Mouse (Mus musculus): ENCODE measurements around the gene Sipa1l3. TPM values are rescaled to one million over a fixed set of nuclear protein-coding genes. Genes with fewer than 3 reads are reported as not detected.

Sipa1l3 gene
- polyA plus RNA-seq, 1 experiment: 29.4 TPM

DNA sequence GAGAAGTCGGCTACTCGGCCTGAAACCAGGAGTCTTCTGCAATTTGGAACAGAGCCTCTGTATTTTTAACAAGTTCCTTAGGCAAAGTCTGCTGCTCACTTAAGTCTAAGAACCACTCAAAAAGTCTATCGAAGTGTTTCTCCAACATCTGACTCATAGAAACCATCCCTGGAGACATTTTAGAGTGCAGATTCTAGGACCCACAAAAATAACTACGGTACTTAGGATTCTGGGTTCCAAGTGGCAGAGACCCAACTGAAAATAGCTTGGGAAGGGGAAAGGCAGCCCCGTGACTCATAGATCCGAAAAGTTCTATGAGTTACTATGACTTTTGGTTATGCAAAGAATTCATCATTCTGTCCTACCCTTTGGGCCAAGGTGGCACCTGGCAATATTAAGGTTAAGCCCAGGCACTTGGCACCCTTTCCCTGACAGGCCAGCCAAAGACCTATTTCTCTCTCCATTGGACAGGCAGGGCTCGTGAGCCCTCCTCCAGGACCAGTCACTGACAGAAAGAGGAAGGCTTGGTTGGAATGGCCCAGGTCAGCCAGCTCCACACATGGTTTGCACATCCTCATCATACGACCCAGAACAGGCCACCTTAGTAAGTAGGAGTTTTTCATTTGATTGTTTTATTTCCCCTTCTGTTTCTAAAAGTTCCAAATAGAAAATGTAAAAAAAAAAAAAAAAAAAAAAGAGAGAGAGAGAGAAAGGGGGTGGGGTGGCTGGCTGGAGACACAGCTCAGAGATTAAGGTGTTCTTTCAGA lies 27.6 kb downstream of the Sipa1l3 start:
- Histone ChIP-seq H3K27me3 (ENCODE audit: control insufficient read depth, insufficient read depth, low read length, poor library complexity, severe bottlenecking) (no peaks in the 10 kb centered on the region), H3K9ac (ENCODE audit: low read depth, poor library complexity, severe bottlenecking) (no peak overlapping the region), H3K27ac (ENCODE audit: insufficient read depth, low read length) (peak overlapping the region; percentile 95), H3K4me1 (ENCODE audit: control insufficient read depth, insufficient read depth, low read length) (peaks cover 16% of the 10 kb centered on the region), H3K36me3 (ENCODE audit: control insufficient read depth, insufficient read depth, low read length, poor library complexity, severe bottlenecking) (no peaks in the 10 kb centered on the region), H3K4me3 (ENCODE audit: low read depth, low read length) (no peak overlapping the region), H3K9me3 (replicated peaks; ENCODE audit: control insufficient read depth, insufficient read depth, low read length, poor library complexity, severe bottlenecking) (no peaks in the 10 kb centered on the region)
- TF ChIP-seq POLR2A (IDR thresholded peaks at IDR 0.05; ENCODE audit: insufficient read depth, low read length) (no peak), EP300 (IDR thresholded peaks at IDR 0.05; ENCODE audit: insufficient read depth, low read depth, low read length) (no peak), CTCF (IDR thresholded peaks at IDR 0.05; ENCODE audit: low read depth, low read length) (no peak)

DNA sequence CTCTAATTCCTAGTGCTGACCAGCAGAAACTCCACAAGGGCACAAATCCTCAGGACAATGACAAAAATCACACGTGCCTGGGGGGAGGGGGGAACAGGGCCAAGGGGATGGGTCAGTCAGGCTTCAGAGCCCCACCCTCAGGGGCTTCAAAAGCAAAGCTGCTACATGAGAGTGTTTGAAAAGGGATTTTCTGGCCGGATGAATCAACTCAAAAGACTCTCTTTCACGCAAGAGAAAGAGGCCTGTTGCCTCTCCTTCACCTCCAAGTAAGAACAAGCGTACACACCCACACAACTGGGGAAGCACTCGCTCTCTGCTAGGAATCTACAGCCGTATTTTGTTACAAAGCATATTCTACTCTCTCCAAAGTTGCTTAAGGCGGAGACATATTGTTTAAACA lies 28.6 kb downstream of the Sipa1l3 start:
- Histone ChIP-seq H3K36me3 (ENCODE audit: control insufficient read depth, insufficient read depth, low read length, poor library complexity, severe bottlenecking) (no peaks in the 10 kb centered on the region), H3K27ac (ENCODE audit: insufficient read depth, low read length) (peak overlapping the region; percentile 95), H3K27me3 (ENCODE audit: control insufficient read depth, insufficient read depth, low read length, poor library complexity, severe bottlenecking) (no peaks in the 10 kb centered on the region), H3K4me1 (ENCODE audit: control insufficient read depth, insufficient read depth, low read length) (peaks cover 16% of the 10 kb centered on the region), H3K4me3 (ENCODE audit: low read depth, low read length) (no peak overlapping the region), H3K9me3 (replicated peaks; ENCODE audit: control insufficient read depth, insufficient read depth, low read length, poor library complexity, severe bottlenecking) (no peaks in the 10 kb centered on the region), H3K9ac (ENCODE audit: low read depth, poor library complexity, severe bottlenecking) (no peak overlapping the region)
- TF ChIP-seq POLR2A (IDR thresholded peaks at IDR 0.05; ENCODE audit: insufficient read depth, low read length): no peak
- peak; percentile 84 for TF ChIP-seq EP300 (IDR thresholded peaks at IDR 0.05; ENCODE audit: insufficient read depth, low read depth, low read length)

GRCm38 (mm10) chr7:29489364-29489763 lies 29.1 kb downstream of the Sipa1l3 start:
- Histone ChIP-seq H3K36me3 (ENCODE audit: control insufficient read depth, insufficient read depth, low read length, poor library complexity, severe bottlenecking) (no peaks in the 10 kb centered on the region), H3K9ac (ENCODE audit: low read depth, poor library complexity, severe bottlenecking) (0 out of 2 replicates have a peak overlapping the region, but pooled peaks have one; percentile 24), H3K27me3 (ENCODE audit: control insufficient read depth, insufficient read depth, low read length, poor library complexity, severe bottlenecking) (no peaks in the 10 kb centered on the region), H3K4me3 (ENCODE audit: low read depth, low read length) (no peak overlapping the region), H3K4me1 (ENCODE audit: control insufficient read depth, insufficient read depth, low read length) (peaks cover 16% of the 10 kb centered on the region), H3K9me3 (replicated peaks; ENCODE audit: control insufficient read depth, insufficient read depth, low read length, poor library complexity, severe bottlenecking) (no peaks in the 10 kb centered on the region), H3K27ac (ENCODE audit: insufficient read depth, low read length) (0 out of 2 replicates have a peak overlapping the region, but pooled peaks have one; percentile 95)
- no peak for TF ChIP-seq POLR2A (IDR thresholded peaks at IDR 0.05; ENCODE audit: insufficient read depth, low read length)
- no peak for TF ChIP-seq EP300 (IDR thresholded peaks at IDR 0.05; ENCODE audit: insufficient read depth, low read depth, low read length)
- TF ChIP-seq CTCF (IDR thresholded peaks at IDR 0.05; ENCODE audit: low read depth, low read length): no peak

DNA sequence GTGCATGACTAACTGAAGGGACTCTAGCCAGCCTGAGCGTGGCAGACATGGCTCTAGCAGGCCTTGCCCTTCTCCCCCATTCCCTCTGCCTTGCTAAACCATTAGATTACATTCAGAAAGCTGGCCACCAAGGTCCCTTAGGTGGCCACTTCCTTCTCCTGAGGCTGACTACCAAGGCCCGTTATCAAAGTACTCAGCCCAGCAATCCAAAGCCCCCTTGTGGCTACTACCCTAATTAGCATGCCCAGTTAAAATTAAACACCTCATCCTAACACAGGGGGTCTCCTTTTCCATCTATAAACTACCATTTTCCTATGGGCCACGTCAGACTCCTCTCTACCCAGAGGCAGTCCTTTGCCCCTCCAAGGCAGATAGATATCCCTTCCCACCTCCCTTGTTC lies 31.7 kb downstream of the Sipa1l3 start:
- Histone ChIP-seq H3K27me3 (ENCODE audit: control insufficient read depth, insufficient read depth, low read length, poor library complexity, severe bottlenecking) (no peaks in the 10 kb centered on the region), H3K9ac (ENCODE audit: low read depth, poor library complexity, severe bottlenecking) (no peak overlapping the region), H3K4me3 (ENCODE audit: low read depth, low read length) (no peak overlapping the region), H3K36me3 (ENCODE audit: control insufficient read depth, insufficient read depth, low read length, poor library complexity, severe bottlenecking) (no peaks in the 10 kb centered on the region), H3K27ac (ENCODE audit: insufficient read depth, low read length) (no peak overlapping the region), H3K9me3 (replicated peaks; ENCODE audit: control insufficient read depth, insufficient read depth, low read length, poor library complexity, severe bottlenecking) (no peaks in the 10 kb centered on the region), H3K4me1 (ENCODE audit: control insufficient read depth, insufficient read depth, low read length) (peaks cover 13% of the 10 kb centered on the region)
- TF ChIP-seq POLR2A (IDR thresholded peaks at IDR 0.05; ENCODE audit: insufficient read depth, low read length) (no peak), EP300 (IDR thresholded peaks at IDR 0.05; ENCODE audit: insufficient read depth, low read depth, low read length) (no peak), CTCF (IDR thresholded peaks at IDR 0.05; ENCODE audit: low read depth, low read length) (no peak)

DNA sequence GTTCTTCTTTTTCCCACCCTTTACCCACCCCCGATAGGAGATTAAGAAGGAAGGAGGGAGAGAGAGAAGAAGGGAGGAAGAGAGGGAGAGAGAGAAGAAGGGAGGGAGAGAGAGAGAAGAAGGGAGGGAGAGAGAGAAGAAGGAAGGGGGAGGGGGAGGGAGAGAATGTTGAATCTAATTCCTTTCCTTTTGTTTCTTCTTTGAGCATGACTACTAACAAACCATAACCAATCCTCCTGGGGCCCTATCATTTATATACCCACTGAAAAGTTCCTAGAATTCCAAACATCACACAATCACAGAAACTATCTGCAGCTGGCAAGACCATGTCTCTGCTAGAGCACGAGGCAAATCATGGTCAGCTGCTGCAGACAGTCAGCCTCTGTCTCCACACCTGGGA lies 32.7 kb downstream of the Sipa1l3 start:
- H3K4me3 ChIP-seq (ENCODE audit: low read depth, low read length): no peak overlapping the region
- no peak overlapping the region for H3K27ac ChIP-seq (ENCODE audit: insufficient read depth, low read length)
- H3K9ac ChIP-seq (ENCODE audit: low read depth, poor library complexity, severe bottlenecking): no peak overlapping the region
- no peak for TF ChIP-seq CTCF (IDR thresholded peaks at IDR 0.05; ENCODE audit: low read depth, low read length)
- H3K27me3 ChIP-seq (ENCODE audit: control insufficient read depth, insufficient read depth, low read length, poor library complexity, severe bottlenecking): no peaks in the 10 kb centered on the region
- no peaks in the 10 kb centered on the region for H3K36me3 ChIP-seq (ENCODE audit: control insufficient read depth, insufficient read depth, low read length, poor library complexity, severe bottlenecking)
- no peaks in the 10 kb centered on the region for H3K9me3 ChIP-seq (replicated peaks; ENCODE audit: control insufficient read depth, insufficient read depth, low read length, poor library complexity, severe bottlenecking)
- peaks cover 8% of the 10 kb centered on the region for H3K4me1 ChIP-seq (ENCODE audit: control insufficient read depth, insufficient read depth, low read length)

DNA sequence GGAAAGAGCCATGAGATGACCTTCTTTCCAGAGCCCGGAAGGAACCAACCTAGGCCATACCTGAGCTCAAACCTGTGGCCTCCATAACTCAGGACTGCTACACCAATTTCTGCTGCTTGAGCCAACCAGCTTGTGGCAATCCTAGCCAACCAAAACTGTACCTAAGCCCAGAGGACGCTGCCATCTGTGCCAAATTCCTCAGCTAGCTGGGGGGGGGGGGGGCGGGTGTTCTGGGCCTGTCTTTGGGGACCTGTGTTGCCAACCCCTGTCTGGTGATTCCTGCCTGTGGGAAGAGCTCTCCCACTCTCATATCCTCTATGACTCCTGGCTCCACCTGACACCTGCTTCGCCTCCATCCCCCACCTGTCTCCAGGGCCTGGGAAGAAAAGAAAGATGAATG lies 34.9 kb downstream of the Sipa1l3 start:
- Histone ChIP-seq H3K9me3 (replicated peaks; ENCODE audit: control insufficient read depth, insufficient read depth, low read length, poor library complexity, severe bottlenecking) (no peaks in the 10 kb centered on the region), H3K4me3 (ENCODE audit: low read depth, low read length) (no peak overlapping the region), H3K27me3 (ENCODE audit: control insufficient read depth, insufficient read depth, low read length, poor library complexity, severe bottlenecking) (no peaks in the 10 kb centered on the region), H3K27ac (ENCODE audit: insufficient read depth, low read length) (peak overlapping the region; percentile 5), H3K4me1 (ENCODE audit: control insufficient read depth, insufficient read depth, low read length) (peaks cover 2% of the 10 kb centered on the region), H3K36me3 (ENCODE audit: control insufficient read depth, insufficient read depth, low read length, poor library complexity, severe bottlenecking) (no peaks in the 10 kb centered on the region), H3K9ac (ENCODE audit: low read depth, poor library complexity, severe bottlenecking) (peak overlapping the region; percentile 12; the same call in 1 of the 2 replicates)
- TF ChIP-seq CTCF (IDR thresholded peaks at IDR 0.05; ENCODE audit: low read depth, low read length) (no peak), EP300 (IDR thresholded peaks at IDR 0.05; ENCODE audit: insufficient read depth, low read depth, low read length) (no peak), POLR2A (IDR thresholded peaks at IDR 0.05; ENCODE audit: insufficient read depth, low read length) (no peak)
